Mouse (Mus musculus) liver, postnatal 0 days (tissue): ENCODE data around the gene Slc43a1. TPM values are rescaled to one million over a fixed set of nuclear protein-coding genes. Genes with fewer than 3 reads are reported as not detected.
A peak's percentile ranks its signal among the peaks of the same experiment; 100 is the strongest.
"Not testable (repeated sequence)": the region's sequence is repeated elsewhere in the genome, so short reads cannot be mapped to it uniquely, and the experiment has no call there.

Experiments used
- ATAC-seq: fragments of 200-750 bp; cut with Nextera tagmentation; 2 replicates; pipeline ENCODE4 v1.8.0; 2017; ENCODE audit warnings: mild to moderate bottlenecking, moderate library complexity
- DNase-seq: peaks from one replicate; pipeline ENCODE4 v3.0.0-alpha.2; 2016
- H3K27ac ChIP-seq: fragments of 300-500 bp; sonication (generic); 2 replicates; pipeline ENCODE4 v1.5.1; 2014; ENCODE audit warnings: antibody characterized with exemption, moderate library complexity, mild to moderate bottlenecking, low read depth
- H3K27me3 ChIP-seq: fragments of 300-500 bp; sonication (generic); 2 replicates; pipeline ENCODE4 v1.6.1; 2014; ENCODE audit warnings: low read length, control low read depth, mixed read lengths; ENCODE audit not compliant: insufficient read depth
- H3K36me3 ChIP-seq: fragments of 300-500 bp; sonication (generic); replicated peaks from 2 replicates; pipeline ENCODE4 v1.6.1; 2014; ENCODE audit warnings: mild to moderate bottlenecking, control low read depth, low read length, moderate library complexity, mixed read lengths; ENCODE audit not compliant: insufficient read depth
- H3K4me1 ChIP-seq: fragments of 300-500 bp; sonication (generic); 2 replicates; pipeline ENCODE4 v1.6.1; 2014; ENCODE audit warnings: antibody characterized with exemption, mild to moderate bottlenecking, control low read depth; ENCODE audit not compliant: insufficient read depth
- H3K4me2 ChIP-seq: fragments of 300-500 bp; sonication (generic); 2 replicates; pipeline ENCODE4 v1.6.1; 2014; ENCODE audit warnings: low read depth, mild to moderate bottlenecking, low read length, moderate library complexity, mixed read lengths
- H3K4me3 ChIP-seq: fragments of 300-500 bp; sonication (generic); 2 replicates; pipeline ENCODE4 v1.5.1; 2014; ENCODE audit warnings: low read depth, low read length
- H3K9ac ChIP-seq: fragments of 300-500 bp; sonication (generic); replicated peaks from 2 replicates; pipeline ENCODE4 v1.6.1; 2014; ENCODE audit warnings: mild to moderate bottlenecking, moderate library complexity
- H3K9me3 ChIP-seq: fragments of 300-500 bp; sonication (generic); 2 replicates; pipeline ENCODE4 v1.6.1; 2016; ENCODE audit warnings: mild to moderate bottlenecking, control low read depth, low read length, mixed read lengths
- CTCF ChIP-seq: sonication (generic); IDR thresholded peaks from 2 replicates; pipeline ENCODE4 v1.5.1; 2016; ENCODE audit warnings: antibody characterized with exemption, low read depth
- EP300 ChIP-seq: IDR thresholded peaks from 2 replicates; pipeline ENCODE4 v1.6.1; 2016; ENCODE audit warnings: antibody characterized with exemption, low read depth, mild to moderate bottlenecking
- WGBS: fragments of 180-500 bp; shearing (Covaris S2); extraction: QIAGEN DNeasy Blood & Tissue Kit; methylation state at CpG from one replicate; pipeline ENCODE4 v1.1.7; 2014; ENCODE audit not compliant: insufficient replicate concordance; 5-methylcytosine and 5-hydroxymethylcytosine counted together
- polyA plus RNA-seq: library from polyadenylated mRNA; unstranded; fragments of >200 nt; fragmentation: Nextera tagmentation; extraction: Ambion mirVana; gene quantifications from 2 replicates; pipeline ENCODE4 v1.2.1, GENCODE M21; 2015

Gene Slc43a1
- polyA plus RNA-seq, 1 experiment from 2014 or later, result 67.8 TPM

GRCm38 (mm10) chr2:84895495-84896198 lies 57.0 kb downstream of the Slc43a1 start:
- no peak overlapping the region for H3K27ac ChIP-seq
- 51% methylated on average over 4 of the region's 4 CpGs for WGBS
- no peaks in the 10 kb centered on the region for H3K9me3 ChIP-seq
- DNase-seq (no peak), ATAC-seq (0 out of 2 replicates have a peak, but pooled peaks have one; percentile 21)
- H3K9ac ChIP-seq, result no peak overlapping the region
- H3K36me3 ChIP-seq, result no peaks in the 10 kb centered on the region
- H3K4me2 ChIP-seq, result no peak overlapping the region
- H3K4me1 ChIP-seq, result peaks cover 5% of the 10 kb centered on the region; the same call in 1 of the 2 replicates
- no peak overlapping the region for H3K4me3 ChIP-seq
- no peaks in the 10 kb centered on the region for H3K27me3 ChIP-seq
- TF ChIP-seq EP300 (no peak), CTCF (no peak)

DNA sequence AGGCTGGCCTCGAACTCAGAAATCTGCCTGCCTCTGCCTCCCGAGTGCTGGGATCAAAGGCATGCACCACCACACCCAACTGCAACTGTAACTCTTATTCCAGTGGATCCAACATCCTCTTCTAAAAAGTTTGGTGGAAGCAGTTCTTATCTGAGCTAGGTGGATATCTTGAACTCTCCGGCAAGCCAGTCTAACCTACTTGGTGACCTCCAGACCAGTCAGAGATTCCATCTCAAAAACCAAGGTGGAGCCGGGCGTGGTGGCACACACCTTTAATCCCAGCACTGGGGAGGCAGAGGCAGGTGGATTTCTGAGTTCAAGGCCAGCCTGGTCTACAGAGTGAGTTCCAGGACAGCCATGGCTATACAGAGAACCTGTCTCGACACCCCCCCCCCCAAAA lies 58.0 kb downstream of the Slc43a1 start:
- not testable (repeated sequence) for H3K27ac ChIP-seq, H3K4me2 ChIP-seq, H3K27me3 ChIP-seq, ATAC-seq, H3K9ac ChIP-seq, H3K4me1 ChIP-seq, DNase-seq, H3K9me3 ChIP-seq, H3K36me3 ChIP-seq, H3K4me3 ChIP-seq
- 81% methylated on average over 6 of the region's 6 CpGs for WGBS

DNA sequence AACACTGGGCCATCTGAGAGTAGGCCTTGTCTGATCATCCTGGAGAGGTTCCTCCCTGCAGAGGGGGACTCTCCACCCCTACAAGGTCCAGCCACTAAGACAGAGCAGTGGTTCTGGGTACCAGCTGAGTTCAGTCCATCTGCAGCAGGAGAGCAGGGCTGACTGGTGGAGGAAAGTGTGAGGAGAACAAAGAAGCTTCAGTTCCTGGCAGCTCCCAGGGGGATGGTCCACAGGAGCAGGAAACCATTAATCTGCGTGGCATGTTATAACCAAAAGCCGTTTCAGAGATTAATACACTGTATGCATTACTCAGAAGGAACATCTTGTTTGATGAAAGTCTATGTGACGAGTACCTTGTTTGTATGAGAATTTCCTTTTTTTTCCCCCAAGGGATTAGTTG lies 74.1 kb downstream of the Slc43a1 start:
- Histone ChIP-seq H3K9ac (no peak overlapping the region), H3K36me3 (no peaks in the 10 kb centered on the region), H3K27me3 (no peaks in the 10 kb centered on the region), H3K27ac (no peak overlapping the region), H3K4me2 (no peak overlapping the region), H3K4me1 (no peaks in the 10 kb centered on the region), H3K9me3 (no peaks in the 10 kb centered on the region), H3K4me3 (no peak overlapping the region)
- DNase-seq, result no peak
- ATAC-seq, result no peak
- WGBS, result 62% methylated on average over 3 of the region's 3 CpGs
- TF ChIP-seq EP300 (no peak), CTCF (no peak)

Other genes with a start within 250 kb of the Slc43a1 start
- 9.0 and 9.5 TPM in 2 replicates for gene Ctnnd1, start 188.1 kb upstream of the Slc43a1 start, polyA plus RNA-seq
- not detected in 2 replicates for gene Btbd18, start 179.8 kb upstream of the Slc43a1 start, polyA plus RNA-seq
- gene Selenoh, start 168.1 kb upstream of the Slc43a1 start, polyA plus RNA-seq, result 53.6 and 57.6 TPM in 2 replicates
- gene Gm28635, start 160.8 kb upstream of the Slc43a1 start, polyA plus RNA-seq, result not detected in 2 replicates
- 12.7 and 13.2 TPM in 2 replicates for gene Med19, start 160.4 kb upstream of the Slc43a1 start, polyA plus RNA-seq
- gene Tmx2, start 159.7 kb upstream of the Slc43a1 start, polyA plus RNA-seq, result 55.9 and 60.6 TPM in 2 replicates
- gene Zdhhc5, start 123.7 kb upstream of the Slc43a1 start, polyA plus RNA-seq, result 11.3 and 13.4 TPM in 2 replicates
- 31.7 and 32.1 TPM in 2 replicates for gene Clp1, start 111.5 kb upstream of the Slc43a1 start, polyA plus RNA-seq
- 18.4 and 20.9 TPM in 2 replicates for gene Ypel4, start 104.8 kb upstream of the Slc43a1 start, polyA plus RNA-seq
- 1.2 and 1.3 TPM in 2 replicates for gene Gm19426, start 95.2 kb upstream of the Slc43a1 start, polyA plus RNA-seq
- gene Serping1, start 63.4 kb upstream of the Slc43a1 start, polyA plus RNA-seq, result 344 and 356 TPM in 2 replicates
- gene Ube2l6, start 40.0 kb upstream of the Slc43a1 start, polyA plus RNA-seq, result 276 and 305 TPM in 2 replicates
- gene Smtnl1, start 16.2 kb upstream of the Slc43a1 start, polyA plus RNA-seq, result 0.15 and 0.98 TPM in 2 replicates
- gene Timm10, start 11.9 kb upstream of the Slc43a1 start, polyA plus RNA-seq, result 59.8 and 63.9 TPM in 2 replicates
- gene Rtn4rl2, start 47.9 kb downstream of the Slc43a1 start, polyA plus RNA-seq, result 0.14 and 0.31 TPM in 2 replicates
- gene Slc43a3, start 97.7 kb downstream of the Slc43a1 start, polyA plus RNA-seq, result 45.5 and 48.5 TPM in 2 replicates
- 22.0 and 26.1 TPM in 2 replicates for gene Prg2, start 141.6 kb downstream of the Slc43a1 start, polyA plus RNA-seq
- gene Prg3, start 149.4 kb downstream of the Slc43a1 start, polyA plus RNA-seq, result 4.0 and 5.1 TPM in 2 replicates
- 69.8 and 80.8 TPM in 2 replicates for gene Ssrp1, start 198.4 kb downstream of the Slc43a1 start, polyA plus RNA-seq
- 0.56 and 0.57 TPM in 2 replicates for gene P2rx3, start 198.6 kb downstream of the Slc43a1 start, polyA plus RNA-seq
- gene Tnks1bp1, start 209.2 kb downstream of the Slc43a1 start, polyA plus RNA-seq, result 6.0 and 6.5 TPM in 2 replicates